Mouse (Mus musculus): Measurements from ENCODE around the gene Phrf1. TPM values are rescaled to one million over a fixed set of nuclear protein-coding genes. Genes with fewer than 3 reads are reported as not detected.

The Phrf1 gene
- polyA plus RNA-seq (2014; fragmentation: Illumina TruSeq; extraction: RNeasy Lipid Tissue Mini Kit (QIAGEN cat#74804)) = 26.7 TPM

DNA sequence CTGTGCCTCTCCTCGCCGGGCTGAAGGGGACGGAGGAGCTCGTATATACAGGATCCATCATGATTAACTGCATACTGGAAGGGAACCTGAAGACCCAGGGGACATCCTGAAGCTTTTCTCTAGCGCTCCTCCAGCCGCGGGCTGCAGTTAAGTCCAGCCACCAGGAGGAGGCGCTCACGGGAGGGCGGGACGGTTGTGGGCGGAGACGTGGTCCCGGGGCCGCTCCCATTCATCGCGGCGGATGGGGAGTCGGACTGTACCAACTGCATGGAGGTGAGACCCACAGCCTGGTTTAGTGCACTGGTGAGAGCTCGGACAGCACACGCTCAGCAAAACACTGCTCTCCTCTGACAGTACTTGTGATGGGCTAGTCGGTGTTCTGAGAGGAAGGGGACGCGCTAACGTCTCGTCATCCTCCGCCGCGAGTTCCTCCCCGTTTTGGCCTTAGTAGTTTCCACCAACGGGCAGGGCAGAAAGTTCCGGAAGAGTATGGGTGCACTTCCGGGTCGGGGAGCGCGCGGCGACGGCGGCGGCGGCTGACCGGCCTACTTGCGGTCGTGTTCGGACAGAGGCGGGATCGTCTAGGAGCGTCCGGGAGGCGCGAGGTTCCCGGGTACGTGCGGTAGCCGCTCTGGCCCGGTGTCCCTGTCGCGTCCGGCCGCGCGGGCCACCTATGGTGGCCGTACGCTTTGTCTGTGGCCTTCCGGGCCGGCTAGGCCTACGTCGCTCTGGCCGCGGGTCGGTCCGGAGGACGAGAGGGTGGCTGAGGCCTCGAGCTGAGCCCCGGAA is at the start of gene Phrf1:
Gene Phrf1 (plus strand): TSS at position 506 of the 789 bp plus-strand sequence.

DNA sequence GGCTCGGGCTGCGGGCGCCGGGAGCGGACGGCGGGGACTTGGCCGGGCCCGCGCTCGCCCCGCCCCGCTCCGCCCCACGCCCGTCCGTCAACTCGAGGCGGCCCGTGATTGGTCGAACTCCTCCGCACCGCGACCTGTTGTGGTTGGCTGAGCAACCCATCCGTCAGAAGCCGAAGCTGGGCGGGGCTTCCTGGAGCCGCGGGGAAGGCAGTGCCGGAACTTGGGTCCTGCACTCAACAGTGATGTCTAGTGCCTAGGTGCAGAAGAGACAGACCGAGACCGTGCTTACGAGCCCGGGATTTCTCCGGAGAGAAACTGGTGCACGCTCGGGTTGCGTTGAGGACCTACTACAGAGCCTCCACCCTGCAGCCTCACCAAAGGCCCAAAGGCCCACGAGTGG is 34.6 kb upstream of the Phrf1 start, which contains the start of the genes Hras and Lrrc56:
Gene Hras (minus strand): TSS at position 58 of the 400 bp plus-strand sequence.
Gene Lrrc56 (plus strand): TSS at position 210 of the 400 bp plus-strand sequence.

DNA sequence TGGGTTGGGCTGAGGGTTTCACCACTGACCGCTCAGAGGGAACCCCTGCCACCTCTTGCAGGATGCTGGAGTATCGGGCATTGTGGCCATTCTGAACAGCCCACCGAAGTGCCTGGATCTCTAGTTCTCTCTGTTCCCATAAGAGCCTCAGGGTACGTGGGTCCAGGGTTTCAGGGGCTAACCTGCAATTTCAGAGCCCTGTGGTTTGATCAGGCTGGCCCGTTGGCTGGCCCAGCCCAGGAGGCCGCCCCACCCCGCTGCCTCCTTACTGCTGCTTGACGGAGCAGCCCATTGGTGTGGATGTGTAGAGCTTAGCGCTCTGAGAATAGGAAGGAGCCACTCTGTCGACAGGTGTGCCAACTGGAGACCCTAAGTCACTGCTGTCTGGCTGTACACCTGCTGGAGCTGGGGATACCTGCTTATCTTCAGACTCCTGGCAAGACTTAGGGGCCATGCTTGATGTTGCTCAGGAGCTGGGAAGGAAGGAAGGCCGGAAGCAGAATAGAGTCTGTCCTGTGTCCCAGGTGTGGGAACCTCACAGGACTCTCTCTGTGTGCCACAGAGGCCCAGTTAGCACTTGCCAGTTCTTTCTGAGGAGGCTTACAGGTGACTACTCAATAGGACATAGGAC is 14.9 kb upstream of the Phrf1 start, which contains the start of gene Lmntd2:
Gene Lmntd2 (minus strand): TSS at position 476 of the 631 bp plus-strand sequence.

DNA sequence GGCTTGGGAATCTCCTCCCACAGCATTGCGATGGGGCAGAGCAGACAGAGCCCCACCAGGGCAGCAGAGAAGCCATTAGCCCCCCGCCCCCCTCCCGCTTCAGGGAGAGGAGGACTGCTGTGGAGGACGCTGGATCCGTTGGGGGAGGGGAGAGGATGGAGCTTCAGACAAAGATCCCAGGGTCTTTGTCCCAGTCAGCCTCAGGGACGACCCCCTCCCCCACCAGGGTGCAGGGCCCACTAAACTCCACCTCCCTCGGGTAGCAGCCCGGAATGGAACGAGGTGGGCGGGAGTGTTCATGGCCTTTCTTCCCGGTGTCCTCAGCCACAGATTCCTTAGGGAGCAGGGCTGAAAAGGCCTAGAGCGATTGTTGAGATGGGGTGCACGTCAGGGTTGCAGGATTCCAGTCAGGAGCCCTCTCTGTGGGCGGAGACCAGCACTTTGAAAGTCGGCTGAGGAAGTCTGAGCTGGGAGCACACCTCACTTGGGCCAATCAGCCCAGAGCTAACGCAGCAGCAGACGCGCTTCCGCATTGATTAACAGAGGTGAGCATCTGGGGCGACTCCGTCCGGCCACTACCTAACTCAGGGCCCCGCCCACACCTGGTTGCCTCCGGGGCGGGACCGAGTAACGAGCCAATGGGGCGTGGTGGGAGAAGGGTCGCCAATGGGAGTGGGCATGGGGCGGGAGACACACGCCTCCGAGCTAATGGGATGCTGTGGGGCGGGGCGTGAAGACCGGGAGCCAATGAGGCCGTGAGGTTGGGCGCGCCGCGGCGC is 13.3 kb upstream of the Phrf1 start, which contains the start of gene Rassf7:
Gene Rassf7 (plus strand): TSS at position 760 of the 779 bp plus-strand sequence.

DNA sequence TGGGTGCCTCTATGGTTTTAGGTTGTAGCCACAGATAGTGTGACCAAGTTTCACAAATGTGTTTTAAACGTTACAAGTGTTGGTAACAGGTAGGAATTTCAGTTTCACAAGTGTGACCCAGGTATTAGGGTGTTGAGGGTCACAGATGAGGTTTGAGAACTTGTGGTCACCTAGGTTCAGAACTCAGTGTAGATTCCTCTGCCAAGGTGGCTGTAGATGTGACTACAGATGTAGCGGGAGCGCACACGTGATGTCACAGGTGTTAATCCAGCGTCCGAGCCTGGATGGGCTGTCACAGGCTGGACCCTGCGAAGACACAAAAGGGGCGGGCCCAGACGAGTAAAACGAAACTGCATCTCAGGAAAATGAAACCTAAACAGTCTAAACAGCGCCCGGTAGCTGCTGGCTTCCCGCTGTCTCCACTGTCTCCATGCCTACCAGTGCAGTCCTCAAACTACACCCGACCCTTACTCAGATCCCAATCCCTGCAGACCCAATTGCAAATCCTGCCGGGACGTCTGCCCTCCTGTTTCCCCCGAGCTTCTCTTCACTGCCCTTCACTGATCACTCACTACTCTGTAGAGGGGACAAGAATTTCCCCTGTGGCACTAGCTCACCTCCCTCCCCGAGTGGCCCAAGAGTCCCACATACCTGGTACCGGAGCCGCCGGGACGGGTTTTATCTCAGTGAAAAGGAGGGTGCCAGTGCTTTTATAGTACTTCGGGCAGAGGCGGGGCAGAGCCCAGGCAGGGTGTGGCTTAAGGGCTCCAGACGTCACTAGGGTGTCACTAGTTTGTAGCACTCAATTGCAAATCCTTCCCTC is 37.4 kb downstream of the Phrf1 start, which contains the start of gene Irf7:
Gene Irf7 (minus strand): TSS at position 743 of the 823 bp plus-strand sequence.

DNA sequence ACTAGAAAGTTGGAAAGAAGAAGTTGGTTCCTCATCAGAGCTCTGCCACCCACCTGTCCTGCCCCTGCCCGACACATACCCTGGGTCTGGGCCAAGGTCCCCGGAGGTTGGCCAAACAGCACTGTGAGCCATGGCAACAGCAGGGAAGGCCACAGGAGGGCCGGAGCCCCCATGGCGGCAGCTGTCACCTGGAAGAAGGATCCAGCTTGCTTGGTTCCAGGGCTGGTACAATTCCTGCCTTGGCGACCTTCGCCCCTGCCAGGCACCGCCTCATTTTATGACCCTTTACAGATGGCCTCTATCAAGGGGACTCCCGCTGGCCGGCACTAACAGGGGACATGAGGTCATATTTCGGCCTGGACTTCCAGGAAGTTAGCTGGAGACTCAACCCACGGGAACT is 48.0 kb downstream of the Phrf1 start, which contains the start of gene Cdhr5:
Gene Cdhr5 (minus strand): TSS at position 241 of the 400 bp plus-strand sequence.

DNA sequence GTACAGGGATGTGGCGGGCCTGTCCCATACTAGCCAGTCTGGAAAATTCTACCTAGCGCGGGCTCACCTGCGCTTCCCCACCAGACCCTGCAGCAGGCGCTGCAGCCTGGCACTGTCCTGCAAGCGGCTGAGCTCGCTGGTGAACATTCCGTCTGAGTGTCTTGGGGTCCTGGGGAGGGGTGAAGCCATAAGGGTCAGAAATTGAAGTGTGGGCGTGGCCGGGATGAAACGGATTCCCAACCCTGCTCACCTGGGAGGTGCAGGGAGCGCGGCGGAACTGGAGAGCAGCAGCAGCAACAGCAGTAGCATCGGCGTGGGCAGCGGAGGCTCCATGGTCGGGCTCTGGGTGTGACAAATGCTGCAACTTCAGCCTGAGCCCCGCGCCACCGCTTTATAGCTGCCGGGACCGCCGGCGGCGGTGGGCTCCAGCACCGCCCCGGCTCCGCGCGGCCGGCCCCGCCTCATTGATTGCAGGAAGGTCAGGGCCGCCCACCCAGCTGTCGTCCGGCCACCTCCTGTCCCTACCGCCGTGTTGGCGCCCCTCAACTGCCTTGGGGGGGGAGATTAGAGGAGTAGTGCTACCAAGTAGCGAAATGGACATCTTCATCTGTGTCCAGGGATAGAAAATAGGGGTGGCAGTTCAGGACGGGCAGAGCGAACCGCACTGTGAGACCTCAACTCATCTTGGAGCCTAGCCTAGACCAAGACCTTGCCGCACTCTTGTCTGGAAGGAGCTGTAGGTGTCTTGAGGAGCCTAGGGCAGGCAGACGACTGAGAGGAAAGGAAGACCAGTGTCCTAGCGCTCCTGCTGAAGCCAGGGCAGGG is 50.4 kb downstream of the Phrf1 start, which contains the start of gene Sct:
Gene Sct (minus strand): TSS at position 368 of the 825 bp plus-strand sequence.

DNA sequence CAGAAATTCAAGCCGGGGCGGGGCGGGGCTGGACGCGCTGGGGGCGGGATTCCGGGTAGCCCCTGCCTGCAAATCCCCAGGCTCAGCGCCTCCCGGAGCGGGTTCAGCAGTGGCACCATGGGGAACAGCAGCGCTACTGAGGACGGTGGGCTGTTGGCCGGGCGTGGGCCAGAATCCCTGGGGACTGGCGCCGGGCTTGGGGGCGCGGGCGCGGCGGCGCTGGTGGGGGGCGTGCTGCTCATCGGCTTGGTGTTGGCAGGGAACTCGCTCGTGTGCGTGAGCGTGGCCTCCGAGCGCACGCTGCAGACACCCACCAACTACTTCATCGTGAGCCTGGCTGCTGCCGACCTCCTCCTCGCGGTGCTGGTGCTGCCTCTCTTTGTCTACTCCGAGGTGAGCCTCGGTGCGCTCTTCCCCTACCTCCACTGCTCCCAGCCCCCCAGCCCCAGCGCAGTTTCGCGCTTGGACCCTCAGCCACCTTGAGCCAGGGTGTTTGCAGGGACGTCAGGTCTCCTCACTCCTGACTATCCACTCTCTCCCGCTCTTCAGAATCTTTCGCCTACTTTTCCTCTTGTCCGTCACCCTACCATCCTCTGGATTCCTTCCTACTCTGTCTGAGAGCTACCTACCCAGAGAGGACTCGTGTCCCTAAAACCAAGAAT is 63.5 kb downstream of the Phrf1 start, which contains the start of gene Drd4:
Gene Drd4 (plus strand): TSS at position 86 of the 662 bp plus-strand sequence.

Other genes starting within 250 kb of the Phrf1 start
- gene Ifitm3, start 218.0 kb upstream of the Phrf1 start, polyA plus RNA-seq (2014; fragmentation: Illumina TruSeq; extraction: RNeasy Lipid Tissue Mini Kit (QIAGEN cat#74804)) = 13.0 TPM
- gene Ifitm6, start 210.9 kb upstream of the Phrf1 start, polyA plus RNA-seq (2014; fragmentation: Illumina TruSeq; extraction: RNeasy Lipid Tissue Mini Kit (QIAGEN cat#74804)) = 3.7 TPM
- gene Gm17387, start 199.7 kb upstream of the Phrf1 start, polyA plus RNA-seq (2014; fragmentation: Illumina TruSeq; extraction: RNeasy Lipid Tissue Mini Kit (QIAGEN cat#74804)) = not detected
- not detected for gene B4galnt4, start 167.7 kb upstream of the Phrf1 start, polyA plus RNA-seq (2014; fragmentation: Illumina TruSeq; extraction: RNeasy Lipid Tissue Mini Kit (QIAGEN cat#74804))
- gene Pkp3, start 150.6 kb upstream of the Phrf1 start, polyA plus RNA-seq (2014; fragmentation: Illumina TruSeq; extraction: RNeasy Lipid Tissue Mini Kit (QIAGEN cat#74804)) = not detected
- not detected for gene Sigirr, start 128.2 kb upstream of the Phrf1 start, polyA plus RNA-seq (2014; fragmentation: Illumina TruSeq; extraction: RNeasy Lipid Tissue Mini Kit (QIAGEN cat#74804))
- not detected for gene Ano9, start 111.0 kb upstream of the Phrf1 start, polyA plus RNA-seq (2014; fragmentation: Illumina TruSeq; extraction: RNeasy Lipid Tissue Mini Kit (QIAGEN cat#74804))
- gene Ptdss2, start 106.4 kb upstream of the Phrf1 start, polyA plus RNA-seq (2014; fragmentation: Illumina TruSeq; extraction: RNeasy Lipid Tissue Mini Kit (QIAGEN cat#74804)) = 21.8 TPM
- gene Rnh1, start 55.9 kb upstream of the Phrf1 start, polyA plus RNA-seq (2014; fragmentation: Illumina TruSeq; extraction: RNeasy Lipid Tissue Mini Kit (QIAGEN cat#74804)) = 1.00 TPM
- gene Hras, start 34.8 kb upstream of the Phrf1 start, polyA plus RNA-seq (2014; fragmentation: Illumina TruSeq; extraction: RNeasy Lipid Tissue Mini Kit (QIAGEN cat#74804)) = 3.6 TPM
- 0.77 TPM for gene Lrrc56, start 34.6 kb upstream of the Phrf1 start, polyA plus RNA-seq (2014; fragmentation: Illumina TruSeq; extraction: RNeasy Lipid Tissue Mini Kit (QIAGEN cat#74804))
- not detected for gene Lmntd2, start 14.7 kb upstream of the Phrf1 start, polyA plus RNA-seq (2014; fragmentation: Illumina TruSeq; extraction: RNeasy Lipid Tissue Mini Kit (QIAGEN cat#74804))
- gene Rassf7, start 12.9 kb upstream of the Phrf1 start, polyA plus RNA-seq (2014; fragmentation: Illumina TruSeq; extraction: RNeasy Lipid Tissue Mini Kit (QIAGEN cat#74804)) = 0.80 TPM
- 7.9 TPM for gene Irf7, start 37.7 kb downstream of the Phrf1 start, polyA plus RNA-seq (2014; fragmentation: Illumina TruSeq; extraction: RNeasy Lipid Tissue Mini Kit (QIAGEN cat#74804))
- gene Cdhr5, start 48.0 kb downstream of the Phrf1 start, polyA plus RNA-seq (2014; fragmentation: Illumina TruSeq; extraction: RNeasy Lipid Tissue Mini Kit (QIAGEN cat#74804)) = 1.1 TPM
- gene Sct, start 50.3 kb downstream of the Phrf1 start, polyA plus RNA-seq (2014; fragmentation: Illumina TruSeq; extraction: RNeasy Lipid Tissue Mini Kit (QIAGEN cat#74804)) = not detected
- gene Drd4, start 63.2 kb downstream of the Phrf1 start, polyA plus RNA-seq (2014; fragmentation: Illumina TruSeq; extraction: RNeasy Lipid Tissue Mini Kit (QIAGEN cat#74804)) = not detected
- gene Deaf1, start 98.9 kb downstream of the Phrf1 start, polyA plus RNA-seq (2014; fragmentation: Illumina TruSeq; extraction: RNeasy Lipid Tissue Mini Kit (QIAGEN cat#74804)) = 1.5 TPM
- gene Tmem80, start 99.0 kb downstream of the Phrf1 start, polyA plus RNA-seq (2014; fragmentation: Illumina TruSeq; extraction: RNeasy Lipid Tissue Mini Kit (QIAGEN cat#74804)) = 9.4 TPM
- gene Eps8l2, start 110.1 kb downstream of the Phrf1 start, polyA plus RNA-seq (2014; fragmentation: Illumina TruSeq; extraction: RNeasy Lipid Tissue Mini Kit (QIAGEN cat#74804)) = not detected
- 7.8 TPM for gene Taldo1, start 163.4 kb downstream of the Phrf1 start, polyA plus RNA-seq (2014; fragmentation: Illumina TruSeq; extraction: RNeasy Lipid Tissue Mini Kit (QIAGEN cat#74804))
- 15.2 TPM for gene Gatd1, start 185.4 kb downstream of the Phrf1 start, polyA plus RNA-seq (2014; fragmentation: Illumina TruSeq; extraction: RNeasy Lipid Tissue Mini Kit (QIAGEN cat#74804))
- gene Cend1, start 200.7 kb downstream of the Phrf1 start, polyA plus RNA-seq (2014; fragmentation: Illumina TruSeq; extraction: RNeasy Lipid Tissue Mini Kit (QIAGEN cat#74804)) = not detected
- 0.46 TPM for gene Slc25a22, start 209.1 kb downstream of the Phrf1 start, polyA plus RNA-seq (2014; fragmentation: Illumina TruSeq; extraction: RNeasy Lipid Tissue Mini Kit (QIAGEN cat#74804))
- gene Pidd1, start 215.2 kb downstream of the Phrf1 start, polyA plus RNA-seq (2014; fragmentation: Illumina TruSeq; extraction: RNeasy Lipid Tissue Mini Kit (QIAGEN cat#74804)) = not detected
- 15.0 TPM for gene Rplp2, start 218.6 kb downstream of the Phrf1 start, polyA plus RNA-seq (2014; fragmentation: Illumina TruSeq; extraction: RNeasy Lipid Tissue Mini Kit (QIAGEN cat#74804))
- 1.3 TPM for gene Pnpla2, start 226.4 kb downstream of the Phrf1 start, polyA plus RNA-seq (2014; fragmentation: Illumina TruSeq; extraction: RNeasy Lipid Tissue Mini Kit (QIAGEN cat#74804))
- not detected for gene Cracr2b, start 232.3 kb downstream of the Phrf1 start, polyA plus RNA-seq (2014; fragmentation: Illumina TruSeq; extraction: RNeasy Lipid Tissue Mini Kit (QIAGEN cat#74804))
- gene Cd151, start 238.6 kb downstream of the Phrf1 start, polyA plus RNA-seq (2014; fragmentation: Illumina TruSeq; extraction: RNeasy Lipid Tissue Mini Kit (QIAGEN cat#74804)) = 45.2 TPM
- gene Polr2l, start 246.3 kb downstream of the Phrf1 start, polyA plus RNA-seq (2014; fragmentation: Illumina TruSeq; extraction: RNeasy Lipid Tissue Mini Kit (QIAGEN cat#74804)) = 2.4 TPM
- 6.2 TPM for gene Tspan4, start 246.5 kb downstream of the Phrf1 start, polyA plus RNA-seq (2014; fragmentation: Illumina TruSeq; extraction: RNeasy Lipid Tissue Mini Kit (QIAGEN cat#74804))